Mouse (Mus musculus) ovary, postnatal 10 days (tissue): Measurements from ENCODE around the gene Dbnl.

Experiments used
- DNase-seq: peaks from one replicate; pipeline ENCODE4 v3.0.0; 2022; ENCODE audit warnings: low spot score

The Dbnl gene

GRCm38 (mm10) chr11:5837251-5838246 is 49.3 kb downstream of the Dbnl start, which contains the start of gene Polm:
Polm (minus strand) TSS chr11:5838016.
- DNase-seq = peak; percentile 71

DNA sequence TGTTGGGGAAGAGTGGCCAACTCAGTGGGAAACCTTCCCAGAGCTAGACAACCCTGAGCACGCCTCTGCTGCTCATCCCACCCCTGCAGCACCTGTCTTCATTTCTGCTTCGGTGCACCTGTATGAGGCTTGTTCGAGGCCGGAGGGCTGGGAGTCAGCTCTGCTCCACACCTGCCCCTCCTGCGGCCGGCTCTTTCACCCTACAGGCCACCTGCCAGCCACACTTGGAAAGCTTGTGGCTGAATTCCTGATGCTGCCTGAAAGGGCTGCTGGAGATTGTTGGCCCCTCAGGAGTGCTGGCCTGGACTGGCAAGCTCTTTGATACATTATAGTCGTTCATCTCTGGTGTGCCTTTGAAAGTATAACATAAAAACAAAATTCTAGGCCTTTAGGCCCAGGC is 52.1 kb downstream of the Dbnl start:
- no peak for DNase-seq

DNA sequence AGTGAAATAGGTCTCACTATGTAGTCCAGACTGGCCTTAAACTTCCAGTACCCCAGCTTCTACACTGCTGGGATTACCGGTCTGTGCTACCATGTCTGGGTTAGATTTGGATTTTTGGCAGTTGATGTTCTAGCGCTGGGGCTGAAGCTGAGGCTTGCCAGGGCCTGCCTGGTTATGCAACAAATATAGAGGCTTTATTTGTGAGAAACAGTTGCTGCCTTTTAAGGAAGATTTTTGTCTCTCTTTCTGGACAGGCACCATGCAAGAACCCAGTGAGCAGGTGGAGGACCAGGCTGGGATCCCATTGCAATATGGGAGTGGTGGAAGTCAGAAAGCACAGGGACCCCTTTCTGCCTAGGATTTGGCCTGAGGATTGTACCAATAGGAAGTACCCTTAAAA is 53.5 kb downstream of the Dbnl start:
- no peak for DNase-seq

DNA sequence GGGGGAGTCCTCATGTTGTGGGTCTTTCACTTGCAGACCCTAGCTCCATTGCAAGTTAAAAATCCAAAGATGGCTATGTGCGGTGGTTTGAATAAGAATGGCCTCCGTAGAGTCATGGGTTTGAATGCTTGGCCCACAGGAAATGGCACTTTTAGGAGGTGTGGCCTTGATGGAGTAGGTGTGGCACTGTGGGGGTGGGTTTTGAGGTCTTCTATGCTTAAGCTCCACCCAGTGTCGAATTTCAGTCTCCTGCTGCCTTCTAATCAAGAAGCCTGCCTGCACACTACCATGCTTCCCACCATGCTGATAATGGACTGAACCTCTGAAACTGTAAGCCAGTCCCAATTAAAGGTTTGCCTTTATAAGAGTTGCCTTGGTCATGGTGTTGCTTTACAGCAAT is 54.8 kb downstream of the Dbnl start:
- DNase-seq = no peak

DNA sequence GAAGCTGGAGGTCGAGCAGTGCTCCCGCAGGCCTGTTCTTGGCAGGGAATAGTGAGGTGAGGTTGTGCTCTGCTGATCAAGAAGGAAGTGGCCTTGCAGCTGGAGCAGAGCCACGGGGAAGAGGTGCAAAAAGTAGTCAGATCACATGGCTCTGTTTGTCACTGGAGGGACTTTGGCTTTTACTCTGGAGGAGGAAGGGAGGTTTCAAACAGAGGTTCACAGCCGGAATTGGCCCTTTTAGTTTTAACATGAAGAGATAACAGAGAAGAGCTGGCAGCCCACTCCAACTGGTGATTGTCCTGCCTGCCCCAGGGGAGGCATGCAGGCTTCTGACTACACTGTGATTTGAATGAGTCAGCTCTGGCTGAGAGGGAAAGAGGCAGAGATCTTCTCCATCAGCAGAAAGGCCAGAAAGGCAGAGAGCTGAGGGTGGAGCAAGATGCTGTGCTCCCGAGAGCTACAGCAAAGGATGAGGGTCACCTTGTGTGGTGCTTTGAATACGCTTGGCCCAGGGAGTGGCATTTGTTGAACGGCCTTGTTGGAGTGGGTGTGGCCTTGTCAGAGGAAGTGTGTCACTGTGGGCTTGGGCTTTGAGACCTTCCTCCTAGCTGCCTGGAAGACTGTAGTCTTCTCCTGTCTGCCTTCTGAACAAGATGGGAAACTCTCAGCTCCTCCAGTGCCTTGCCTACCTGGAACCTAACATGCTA is 58.5 kb downstream of the Dbnl start:
- DNase-seq = no peak

GRCm38 (mm10) chr11:5848741-5849140 is 60.5 kb downstream of the Dbnl start:
- no peak for DNase-seq

GRCm38 (mm10) chr11:5849316-5849715 is 61.0 kb downstream of the Dbnl start:
- DNase-seq = no peak

DNA sequence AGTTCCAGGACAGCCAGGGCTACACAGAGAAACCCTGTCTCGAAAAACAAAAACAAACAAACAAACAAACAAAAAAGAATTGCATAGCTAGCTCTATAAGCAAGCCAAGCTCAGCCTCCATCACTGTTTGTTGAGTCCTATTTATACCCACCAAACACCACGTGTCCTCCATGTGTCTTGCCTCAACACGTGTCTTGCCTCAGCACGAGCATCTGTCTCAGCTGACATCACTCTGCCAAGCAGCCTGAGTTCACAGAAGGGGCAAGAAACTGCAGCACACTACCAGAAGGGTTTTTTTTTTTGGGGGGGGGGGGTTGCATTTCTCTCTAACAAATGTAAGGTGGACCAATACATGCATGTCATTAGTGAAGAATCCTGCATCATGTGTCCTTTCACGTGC is 62.2 kb downstream of the Dbnl start:
- DNase-seq = no peak
